Mouse (Mus musculus): Measurements from ENCODE around the gene Wfdc6b. TPM values are rescaled to one million over a fixed set of nuclear protein-coding genes. Genes with fewer than 3 reads are reported as not detected.
"Not testable (repeated sequence)": the region's sequence is repeated elsewhere in the genome, so short reads cannot be mapped to it uniquely, and the experiment has no call there.

Gene Wfdc6b
- total RNA-seq (2014; rRNA removed; ENCODE audit: low replicate concordance) (not detected in 2 replicates), polyA plus RNA-seq (2015; fragmentation: Nextera tagmentation; extraction: Ambion mirVana) (not detected in 2 replicates)

DNA sequence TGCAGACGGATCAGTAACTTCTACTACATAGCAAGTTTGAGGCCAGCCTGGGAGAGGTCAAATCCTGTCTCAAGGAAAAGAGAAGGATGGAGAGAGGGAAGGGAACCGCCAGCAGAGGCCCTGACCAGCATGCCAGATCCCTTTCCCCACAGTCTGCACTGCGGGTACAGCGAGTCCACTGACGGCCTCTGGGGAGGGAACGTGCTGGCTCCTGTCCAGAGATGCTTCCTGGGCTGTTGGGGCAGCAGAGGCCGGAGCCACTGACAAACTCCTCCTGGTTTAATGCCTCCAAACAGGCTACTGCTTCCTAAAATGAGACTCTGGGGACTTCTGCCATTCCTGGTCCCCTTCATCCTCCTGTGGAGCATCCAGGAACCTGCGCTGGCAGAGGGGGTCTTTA is at the start of gene Wfdc6b, which contains the start of gene Wfdc8:
Wfdc6b (plus strand) TSS at position 52 of the 400 bp plus-strand sequence.
Wfdc8 (minus strand) TSS at position 156 of the 400 bp plus-strand sequence.
- 44% methylated on average over 8 of the region's 8 CpGs for WGBS
- not testable (repeated sequence) for H3K9me3 ChIP-seq (replicated peaks; ENCODE audit: control insufficient read depth, low read length); H3K9ac ChIP-seq (replicated peaks; ENCODE audit: low read depth, low read length); H3K27me3 ChIP-seq (ENCODE audit: control insufficient read depth, insufficient read depth, low read length); ATAC-seq (ENCODE audit: insufficient read depth, low read depth); H3K4me2 ChIP-seq (ENCODE audit: low read depth, low read length); H3K4me1 ChIP-seq (ENCODE audit: control insufficient read depth, insufficient read depth); H3K27ac ChIP-seq (ENCODE audit: low read depth); H3K36me3 ChIP-seq (replicated peaks; ENCODE audit: control insufficient read depth, insufficient read depth, low read length); H3K4me3 ChIP-seq (ENCODE audit: low read depth, low read length); DNase-seq (ENCODE audit: low spot score)

DNA sequence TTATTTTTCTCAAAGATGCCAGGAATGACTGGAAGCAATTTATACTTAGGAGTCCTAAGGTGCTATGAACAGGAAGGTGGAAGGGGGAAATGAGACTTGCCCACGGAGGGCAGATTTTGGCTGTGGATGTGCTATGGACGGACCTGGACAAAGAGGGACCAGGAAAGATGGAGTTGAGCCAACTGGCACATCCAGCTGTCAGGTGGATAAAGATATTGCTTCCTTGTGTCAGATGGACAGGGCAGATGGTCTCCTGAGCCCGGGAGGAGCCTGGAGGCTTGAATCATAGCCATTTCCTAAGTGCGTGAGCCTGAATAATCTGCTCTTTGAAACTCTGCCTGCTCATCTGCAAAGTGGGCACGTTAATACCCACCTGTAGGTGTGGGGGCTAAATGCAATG is 49.0 kb upstream of the Wfdc6b start:
- H3K9ac ChIP-seq (replicated peaks; ENCODE audit: low read depth, low read length), result no peak overlapping the region
- 0 out of 2 replicates have a peak, but pooled peaks cover 8% of the 10 kb centered on the region for H3K4me1 ChIP-seq (ENCODE audit: control insufficient read depth, insufficient read depth)
- H3K27me3 ChIP-seq (ENCODE audit: control insufficient read depth, insufficient read depth, low read length), result peaks cover 25% of the 10 kb centered on the region
- WGBS, result 52% methylated on average over 5 of the region's 5 CpGs
- DNase-seq (ENCODE audit: low spot score) (no peak), ATAC-seq (ENCODE audit: insufficient read depth, low read depth) (no peak)
- H3K9me3 ChIP-seq (replicated peaks; ENCODE audit: control insufficient read depth, low read length), result no peaks in the 10 kb centered on the region; the same call in 1 of the 2 replicates
- no peak overlapping the region for H3K4me3 ChIP-seq (ENCODE audit: low read depth, low read length)
- H3K4me2 ChIP-seq (ENCODE audit: low read depth, low read length), result no peak overlapping the region
- H3K36me3 ChIP-seq (replicated peaks; ENCODE audit: control insufficient read depth, insufficient read depth, low read length), result no peaks in the 10 kb centered on the region
- TF ChIP-seq EP300 (IDR thresholded peaks at IDR 0.05; ENCODE audit: low read depth), result no peak
- no peak for TF ChIP-seq CTCF (IDR thresholded peaks at IDR 0.05; ENCODE audit: low read depth)
- H3K27ac ChIP-seq (ENCODE audit: low read depth), result no peak overlapping the region

GRCm38 (mm10) chr2:164566997-164567396 is 46.3 kb upstream of the Wfdc6b start:
- DNase-seq (ENCODE audit: low spot score) (no peak), ATAC-seq (ENCODE audit: insufficient read depth, low read depth) (no peak)
- no peak overlapping the region for H3K4me2 ChIP-seq (ENCODE audit: low read depth, low read length)
- H3K4me1 ChIP-seq (ENCODE audit: control insufficient read depth, insufficient read depth), result 0 out of 2 replicates have a peak, but pooled peaks cover 8% of the 10 kb centered on the region
- no peak overlapping the region for H3K4me3 ChIP-seq (ENCODE audit: low read depth, low read length)
- no peak overlapping the region for H3K27ac ChIP-seq (ENCODE audit: low read depth)
- no peaks in the 10 kb centered on the region for H3K36me3 ChIP-seq (replicated peaks; ENCODE audit: control insufficient read depth, insufficient read depth, low read length)
- TF ChIP-seq EP300 (IDR thresholded peaks at IDR 0.05; ENCODE audit: low read depth) (no peak), CTCF (IDR thresholded peaks at IDR 0.05; ENCODE audit: low read depth) (no peak)
- H3K9ac ChIP-seq (replicated peaks; ENCODE audit: low read depth, low read length), result no peak overlapping the region
- peaks cover 25% of the 10 kb centered on the region for H3K27me3 ChIP-seq (ENCODE audit: control insufficient read depth, insufficient read depth, low read length)
- WGBS, result 79% methylated on average over 2 of the region's 2 CpGs
- no peaks in the 10 kb centered on the region; the same call in 1 of the 2 replicates for H3K9me3 ChIP-seq (replicated peaks; ENCODE audit: control insufficient read depth, low read length)

- Histone ChIP-seq H3K4me2 (ENCODE audit: low read depth, low read length) (no peak overlapping the region), H3K9ac (replicated peaks; ENCODE audit: low read depth, low read length) (no peak overlapping the region), H3K27me3 (ENCODE audit: control insufficient read depth, insufficient read depth, low read length) (peaks cover 21% of the 10 kb centered on the region), H3K36me3 (replicated peaks; ENCODE audit: control insufficient read depth, insufficient read depth, low read length) (no peaks in the 10 kb centered on the region), H3K27ac (ENCODE audit: low read depth) (no peak overlapping the region), H3K4me3 (ENCODE audit: low read depth, low read length) (no peak overlapping the region), H3K4me1 (ENCODE audit: control insufficient read depth, insufficient read depth) (0 out of 2 replicates have a peak, but pooled peaks cover 8% of the 10 kb centered on the region), H3K9me3 (replicated peaks; ENCODE audit: control insufficient read depth, low read length) (no peaks in the 10 kb centered on the region; the same call in 1 of the 2 replicates)
- no peak for ATAC-seq (ENCODE audit: insufficient read depth, low read depth)
- 86% methylated on average over 4 of the region's 5 CpGs for WGBS
- no peak for TF ChIP-seq CTCF (IDR thresholded peaks at IDR 0.05; ENCODE audit: low read depth)
- TF ChIP-seq EP300 (IDR thresholded peaks at IDR 0.05; ENCODE audit: low read depth), result no peak
- no peak for DNase-seq (ENCODE audit: low spot score)
These were observed 45.9 kb upstream of the Wfdc6b start for GRCm38 (mm10) chr2:164567460-164567859.

- H3K4me1 ChIP-seq (ENCODE audit: control insufficient read depth, insufficient read depth); H3K4me3 ChIP-seq (ENCODE audit: low read depth, low read length); H3K36me3 ChIP-seq (replicated peaks; ENCODE audit: control insufficient read depth, insufficient read depth, low read length); H3K27ac ChIP-seq (ENCODE audit: low read depth); DNase-seq (ENCODE audit: low spot score); ATAC-seq (ENCODE audit: insufficient read depth, low read depth); H3K9ac ChIP-seq (replicated peaks; ENCODE audit: low read depth, low read length); H3K27me3 ChIP-seq (ENCODE audit: control insufficient read depth, insufficient read depth, low read length); H3K4me2 ChIP-seq (ENCODE audit: low read depth, low read length); H3K9me3 ChIP-seq (replicated peaks; ENCODE audit: control insufficient read depth, low read length): not testable (repeated sequence)
- 79% methylated on average over 6 of the region's 6 CpGs for WGBS
These were observed 40.0 kb upstream of the Wfdc6b start, which contains the start of gene Spint3 for GRCm38 (mm10) chr2:164573359-164573758. TSS of gene Spint3 (minus strand) at chr2:164573459.

- H3K27ac ChIP-seq (ENCODE audit: low read depth); ATAC-seq (ENCODE audit: insufficient read depth, low read depth): not testable (repeated sequence)
- WGBS, result 43% methylated on average over 13 of the region's 13 CpGs
These were observed 28.1 kb upstream of the Wfdc6b start, which contains the start of gene Wfdc6a for GRCm38 (mm10) chr2:164585025-164585725. TSS of gene Wfdc6a (minus strand) at chr2:164585447.

More at GRCm38 (mm10) chr2:164585025-164585725, 28.1 kb upstream of the Wfdc6b start, which contains the start of gene Wfdc6a:
- H3K4me3 ChIP-seq (ENCODE audit: low read depth, low read length); H3K9me3 ChIP-seq (replicated peaks; ENCODE audit: control insufficient read depth, low read length); H3K9ac ChIP-seq (replicated peaks; ENCODE audit: low read depth, low read length); DNase-seq (ENCODE audit: low spot score); H3K4me2 ChIP-seq (ENCODE audit: low read depth, low read length); H3K27me3 ChIP-seq (ENCODE audit: control insufficient read depth, insufficient read depth, low read length); H3K4me1 ChIP-seq (ENCODE audit: control insufficient read depth, insufficient read depth); H3K36me3 ChIP-seq (replicated peaks; ENCODE audit: control insufficient read depth, insufficient read depth, low read length): not testable (repeated sequence)
